Mouse (Mus musculus) embryonic facial prominence, embryonic 13.5 days (tissue): ENCODE data around the gene Ubald2. TPM values are rescaled to one million over a fixed set of nuclear protein-coding genes. Genes with fewer than 3 reads are reported as not detected.

Source experiments
- ATAC-seq: fragments of 200-750 bp; cut with Nextera tagmentation; 2 replicates; pipeline ENCODE4 v1.8.0; 2017; ENCODE audit warnings: low read depth; ENCODE audit not compliant: insufficient number of reproducible peaks, insufficient read depth, low FRiP score, low TSS enrichment
- H3K27ac ChIP-seq: fragments of 300-500 bp; sonication (generic); 2 replicates; pipeline ENCODE4 v1.5.1; 2015; ENCODE audit warnings: moderate library complexity, mild to moderate bottlenecking, inconsistent platforms
- H3K27me3 ChIP-seq: fragments of 300-500 bp; sonication (generic); 2 replicates; pipeline ENCODE4 v1.6.1; 2015; ENCODE audit warnings: mild to moderate bottlenecking, inconsistent platforms
- H3K36me3 ChIP-seq: fragments of 300-500 bp; sonication (generic); 2 replicates; pipeline ENCODE4 v1.6.1; 2015; ENCODE audit warnings: mild to moderate bottlenecking, inconsistent platforms
- H3K4me1 ChIP-seq: fragments of 300-500 bp; sonication (generic); 2 replicates; pipeline ENCODE4 v1.6.1; 2015; ENCODE audit warnings: inconsistent platforms
- H3K4me2 ChIP-seq: fragments of 300-500 bp; sonication (generic); 2 replicates; pipeline ENCODE4 v1.6.1; 2015; ENCODE audit warnings: moderate library complexity, mild to moderate bottlenecking, inconsistent platforms
- H3K4me3 ChIP-seq: fragments of 300-500 bp; sonication (generic); 2 replicates; pipeline ENCODE4 v1.5.1; 2015; ENCODE audit warnings: mild to moderate bottlenecking, inconsistent platforms
- H3K9ac ChIP-seq: fragments of 300-500 bp; sonication (generic); 2 replicates; pipeline ENCODE4 v1.6.1; 2015; ENCODE audit warnings: mild to moderate bottlenecking, inconsistent platforms
- H3K9me3 ChIP-seq: fragments of 300-500 bp; sonication (generic); 2 replicates; pipeline ENCODE4 v1.6.1; 2016; ENCODE audit warnings: inconsistent platforms
- WGBS: fragments of 180-500 bp; shearing (Covaris S2); methylation state at CpG from one replicate; pipeline ENCODE4 v1.1.7; 2015; ENCODE audit warnings: mixed read lengths; 5-methylcytosine and 5-hydroxymethylcytosine counted together
- polyA plus RNA-seq: library from polyadenylated mRNA; unstranded; fragments of >200 nt; fragmentation: Nextera tagmentation; extraction: Ambion mirVana; gene quantifications from 2 replicates; pipeline ENCODE4 v1.2.1, GENCODE M21; 2015

Gene Ubald2
- polyA plus RNA-seq, 1 experiment from 2014 or later: 35.2 TPM

- Histone ChIP-seq H3K9ac (no peak overlapping the region), H3K4me1 (no peaks in the 10 kb centered on the region), H3K9me3 (no peaks in the 10 kb centered on the region), H3K4me3 (no peak overlapping the region), H3K27me3 (no peaks in the 10 kb centered on the region), H3K36me3 (peaks cover 100% of the 10 kb centered on the region), H3K4me2 (no peak overlapping the region), H3K27ac (no peak overlapping the region)
- WGBS: 89% methylated on average over 6 of the region's 6 CpGs
- ATAC-seq: no peak
Measured at GRCm38 (mm10) chr11:116476696-116477095, 42.8 kb downstream of the Ubald2 start.

DNA sequence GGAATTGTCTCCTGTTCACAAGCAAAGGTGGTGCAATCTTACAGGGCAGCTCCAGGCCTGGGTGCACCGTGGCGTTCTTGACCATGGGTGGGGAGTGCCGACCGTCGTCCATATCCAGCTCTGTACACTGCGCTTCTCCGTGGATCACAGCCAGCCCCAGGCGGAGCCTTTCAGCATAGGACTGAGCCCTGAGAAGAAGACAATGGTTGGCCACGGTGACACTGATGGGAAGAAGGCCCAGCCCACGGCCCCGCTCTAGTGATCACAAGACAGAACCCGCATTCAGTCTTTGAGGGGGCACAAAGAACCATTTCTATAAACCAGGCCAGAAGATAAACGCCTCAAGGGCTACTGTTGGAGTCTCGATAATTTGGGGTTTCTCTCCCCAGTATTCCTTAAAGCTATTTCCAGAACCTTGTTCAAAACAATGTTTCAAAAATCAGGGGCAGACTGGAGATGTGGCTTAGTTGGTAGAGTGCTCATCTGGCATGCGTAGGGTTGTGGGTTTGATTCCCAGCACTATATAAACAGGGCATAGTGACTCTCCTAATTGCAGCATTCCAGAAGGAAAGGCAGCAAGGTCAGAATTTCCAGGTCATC, 43.4 kb downstream of the Ubald2 start:
- Histone ChIP-seq H3K9me3 (no peaks in the 10 kb centered on the region), H3K4me2 (no peak overlapping the region), H3K27ac (no peak overlapping the region; the same call in 1 of the 2 replicates), H3K4me3 (no peak overlapping the region), H3K9ac (no peak overlapping the region), H3K27me3 (no peaks in the 10 kb centered on the region), H3K4me1 (no peaks in the 10 kb centered on the region), H3K36me3 (peaks cover 100% of the 10 kb centered on the region)
- ATAC-seq: no peak
- 67% methylated on average over 15 of the region's 15 CpGs for WGBS

GRCm38 (mm10) chr11:116478978-116479377, 45.1 kb downstream of the Ubald2 start:
- Histone ChIP-seq H3K27me3 (no peaks in the 10 kb centered on the region), H3K9me3 (no peaks in the 10 kb centered on the region), H3K4me2 (no peak overlapping the region), H3K4me1 (no peaks in the 10 kb centered on the region), H3K4me3 (no peak overlapping the region), H3K9ac (no peak overlapping the region), H3K36me3 (peaks cover 97% of the 10 kb centered on the region), H3K27ac (no peak overlapping the region)
- no peak for ATAC-seq
- WGBS: 69% methylated on average over 7 of the region's 7 CpGs

- H3K9ac ChIP-seq: no peak overlapping the region
- H3K4me1 ChIP-seq: no peaks in the 10 kb centered on the region
- no peak overlapping the region for H3K27ac ChIP-seq
- no peaks in the 10 kb centered on the region for H3K9me3 ChIP-seq
- 52% methylated on average over 8 of the region's 8 CpGs for WGBS
- no peak for ATAC-seq
- no peak overlapping the region for H3K4me3 ChIP-seq
- H3K4me2 ChIP-seq: no peak overlapping the region
- no peaks in the 10 kb centered on the region for H3K27me3 ChIP-seq
- H3K36me3 ChIP-seq: peaks cover 97% of the 10 kb centered on the region
Measured at GRCm38 (mm10) chr11:116479832-116480231, 45.9 kb downstream of the Ubald2 start.

DNA sequence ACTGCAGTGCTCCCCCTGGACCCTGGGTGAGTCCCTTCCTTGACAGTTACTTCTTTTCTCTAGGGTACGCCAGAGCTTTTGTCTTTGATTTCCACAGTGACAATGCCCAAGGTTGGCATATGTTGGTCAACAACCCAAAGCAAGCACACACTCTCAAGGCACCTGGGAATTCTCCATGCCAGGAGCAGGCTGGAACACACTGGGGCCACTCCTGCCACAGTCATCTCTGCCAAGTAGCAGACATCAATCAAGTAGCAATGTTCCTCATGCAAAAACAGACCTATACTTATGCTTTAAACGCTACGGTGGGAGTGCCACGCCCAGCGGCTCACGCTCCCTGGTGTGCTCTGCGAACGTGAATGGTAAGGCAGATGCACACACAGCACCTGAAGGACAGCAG, 47.1 kb downstream of the Ubald2 start:
- Histone ChIP-seq H3K9ac (no peak overlapping the region), H3K4me1 (no peaks in the 10 kb centered on the region), H3K27ac (no peak overlapping the region), H3K27me3 (no peaks in the 10 kb centered on the region), H3K4me2 (no peak overlapping the region), H3K9me3 (no peaks in the 10 kb centered on the region), H3K36me3 (peaks cover 97% of the 10 kb centered on the region), H3K4me3 (no peak overlapping the region)
- WGBS: 95% methylated on average over 8 of the region's 8 CpGs
- no peak for ATAC-seq

DNA sequence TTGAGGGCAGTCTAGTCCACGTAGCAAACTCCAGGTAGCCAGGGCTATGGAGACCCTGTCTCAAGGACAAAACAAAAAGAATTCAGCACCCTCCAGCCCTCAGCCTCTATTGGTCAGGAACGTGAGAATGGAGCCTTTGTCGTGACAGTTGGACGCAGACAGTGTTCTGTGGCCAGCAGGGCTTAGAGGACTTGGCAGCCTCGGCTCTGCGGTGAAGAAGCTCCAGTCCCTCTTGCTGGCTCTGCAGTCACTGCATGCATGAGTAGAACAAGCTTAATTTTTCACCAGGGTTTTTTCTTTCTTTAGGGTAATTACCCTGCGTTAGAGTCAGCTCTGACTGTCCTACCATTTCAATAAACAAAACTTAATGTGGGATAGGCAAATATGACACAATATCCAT, 47.9 kb downstream of the Ubald2 start:
- Histone ChIP-seq H3K9ac (no peak overlapping the region), H3K36me3 (peaks cover 95% of the 10 kb centered on the region), H3K4me2 (no peak overlapping the region), H3K27me3 (no peaks in the 10 kb centered on the region), H3K9me3 (no peaks in the 10 kb centered on the region), H3K4me3 (no peak overlapping the region), H3K4me1 (no peaks in the 10 kb centered on the region), H3K27ac (no peak overlapping the region)
- WGBS: 83% methylated on average over 7 of the region's 7 CpGs
- no peak for ATAC-seq

GRCm38 (mm10) chr11:116484261-116484660, 50.4 kb downstream of the Ubald2 start:
- no peaks in the 10 kb centered on the region for H3K9me3 ChIP-seq
- no peak overlapping the region for H3K4me3 ChIP-seq
- no peak for ATAC-seq
- H3K9ac ChIP-seq: no peak overlapping the region
- H3K4me2 ChIP-seq: no peak overlapping the region
- H3K27ac ChIP-seq: no peak overlapping the region
- peaks cover 85% of the 10 kb centered on the region for H3K36me3 ChIP-seq
- H3K4me1 ChIP-seq: peaks cover 8% of the 10 kb centered on the region
- WGBS: 93% methylated on average over 8 of the region's 8 CpGs
- no peaks in the 10 kb centered on the region for H3K27me3 ChIP-seq

- Histone ChIP-seq H3K9me3 (no peaks in the 10 kb centered on the region), H3K27me3 (no peaks in the 10 kb centered on the region), H3K9ac (no peak overlapping the region), H3K4me1 (peaks cover 16% of the 10 kb centered on the region), H3K4me3 (no peak overlapping the region; the same call in 1 of the 2 replicates), H3K36me3 (peaks cover 48% of the 10 kb centered on the region), H3K4me2 (no peak overlapping the region), H3K27ac (no peak overlapping the region)
- ATAC-seq: no peak
Measured at GRCm38 (mm10) chr11:116488207-116488606, 54.3 kb downstream of the Ubald2 start.

Other genes with a start within 250 kb of the Ubald2 start
- gene Ten1, start 235.2 kb upstream of the Ubald2 start, polyA plus RNA-seq: 59.7 and 74.1 TPM in 2 replicates
- gene Acox1, start 235.0 kb upstream of the Ubald2 start, polyA plus RNA-seq: 21.4 and 24.5 TPM in 2 replicates
- 4.8 and 5.1 TPM in 2 replicates for gene Evpl, start 196.0 kb upstream of the Ubald2 start, polyA plus RNA-seq
- 95.2 and 97.5 TPM in 2 replicates for gene Srp68, start 159.9 kb upstream of the Ubald2 start, polyA plus RNA-seq
- 0.18 TPM in 1 of 2 replicates, not detected in the other for gene Galr2, start 153.2 kb upstream of the Ubald2 start, polyA plus RNA-seq
- 71.7 and 79.4 TPM in 2 replicates for gene Exoc7, start 126.9 kb upstream of the Ubald2 start, polyA plus RNA-seq
- gene Foxj1, start 98.7 kb upstream of the Ubald2 start, polyA plus RNA-seq: 0.80 and 1.4 TPM in 2 replicates
- gene Rnf157, start 21.1 kb upstream of the Ubald2 start, polyA plus RNA-seq: 10.2 and 16.5 TPM in 2 replicates
- gene Qrich2, start 32.1 kb downstream of the Ubald2 start, polyA plus RNA-seq: 0.19 and 0.55 TPM in 2 replicates
- gene Prpsap1, start 60.1 kb downstream of the Ubald2 start, polyA plus RNA-seq: 186 and 193 TPM in 2 replicates
- gene Sphk1, start 96.8 kb downstream of the Ubald2 start, polyA plus RNA-seq: 5.0 and 6.1 TPM in 2 replicates
- 9.7 and 11.5 TPM in 2 replicates for gene Ube2o, start 147.4 kb downstream of the Ubald2 start, polyA plus RNA-seq
- gene Aanat, start 152.3 kb downstream of the Ubald2 start, polyA plus RNA-seq: not detected in 2 replicates
- 4.2 and 4.3 TPM in 2 replicates for gene Rhbdf2, start 192.9 kb downstream of the Ubald2 start, polyA plus RNA-seq
- 0.69 and 0.80 TPM in 2 replicates for gene Prcd, start 219.4 kb downstream of the Ubald2 start, polyA plus RNA-seq
- 7.1 and 7.9 TPM in 2 replicates for gene Cygb, start 220.2 kb downstream of the Ubald2 start, polyA plus RNA-seq